Mouse (Mus musculus): ENCODE measurements around the gene Olfr116.

Gene Olfr116

DNA sequence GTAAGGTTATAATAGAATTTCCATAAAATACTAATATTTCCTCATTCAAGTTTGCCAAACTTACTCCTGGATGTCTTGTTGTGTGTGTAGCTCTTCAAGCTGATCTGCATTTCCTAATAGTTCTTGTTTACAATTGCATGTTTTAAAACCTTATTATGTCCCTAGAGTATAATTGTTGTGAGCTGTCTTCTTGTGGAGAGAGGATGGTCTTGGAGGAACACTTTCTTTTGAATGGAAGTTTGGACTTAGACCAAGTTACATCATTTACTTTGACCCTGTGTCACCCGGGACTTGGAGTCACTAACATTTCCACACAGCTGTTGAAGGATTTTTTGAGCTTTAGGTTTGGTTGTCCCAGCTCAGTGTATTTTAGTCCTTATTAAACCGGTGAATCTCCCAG lies at the start of gene Olfr116, which contains the start of gene Olfr115:
Gene Olfr116, minus strand, starts transcription at position 191 of the 400 bp plus-strand sequence.
Gene Olfr115, minus strand, starts transcription at position 101 of the 400 bp plus-strand sequence.
- no peak for DNase-seq

DNA sequence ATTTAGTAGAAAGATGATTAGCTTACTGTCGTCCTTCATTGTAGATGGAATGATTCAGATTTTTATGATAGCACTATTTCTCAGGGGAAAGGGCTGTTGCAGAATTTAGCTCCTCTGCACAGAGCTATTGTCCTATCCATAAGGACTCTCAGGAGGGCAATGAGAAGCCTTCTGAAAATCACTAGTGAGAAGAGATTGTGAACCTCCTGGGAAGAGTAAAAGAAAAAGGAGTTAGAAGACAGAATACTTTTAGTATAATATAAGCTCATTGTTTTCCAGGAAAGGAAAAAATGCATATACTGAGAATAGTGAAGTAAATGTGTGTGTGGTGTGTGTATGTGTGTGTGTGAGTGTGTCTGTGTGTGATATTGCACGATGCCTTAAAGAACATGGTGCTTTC lies 39.7 kb upstream of the Olfr116 start, which contains the start of gene Olfr118:
Gene Olfr118, plus strand, starts transcription at position 301 of the 400 bp plus-strand sequence.
- DNase-seq, result no peak

DNA sequence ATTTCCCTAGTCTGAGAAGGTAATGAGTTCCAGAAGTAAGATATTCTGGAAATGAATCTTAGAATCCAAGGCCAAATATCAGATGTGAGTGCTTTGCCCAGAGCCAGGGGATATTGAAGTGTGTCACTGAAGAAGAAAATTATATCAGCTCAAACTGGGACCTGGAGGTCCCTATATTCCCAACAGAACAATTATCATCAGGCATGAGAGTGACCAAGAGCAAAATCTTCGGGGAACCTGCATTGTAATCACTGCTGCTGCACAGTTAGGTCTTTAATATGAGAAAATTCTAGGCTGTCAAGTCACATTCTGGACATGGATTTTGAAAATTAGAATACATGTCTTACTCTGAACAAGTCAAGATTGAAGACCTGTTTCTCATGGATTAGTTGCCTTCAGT lies 36.7 kb upstream of the Olfr116 start, which contains the start of gene Olfr117:
Gene Olfr117, minus strand, starts transcription at position 101 of the 400 bp plus-strand sequence.
- no peak for DNase-seq

GRCm38 (mm10) chr17:37592643-37593042 lies 34.4 kb downstream of the Olfr116 start, which contains the start of gene Olfr114:
Gene Olfr114 (minus strand): TSS chr17:37592743.
- DNase-seq, result no peak

- no peak for DNase-seq
Measured at GRCm38 (mm10) chr17:37577563-37577962, 49.4 kb downstream of the Olfr116 start, which contains the start of gene Olfr113. Gene Olfr113 (minus strand): TSS chr17:37577663.
